Mouse (Mus musculus) neural tube, embryonic 10.5 days (tissue): ENCODE data around the gene Parp1.
"Not testable (repeated sequence)": the region's sequence is repeated elsewhere in the genome, so short reads cannot be mapped to it uniquely, and the experiment has no call there.

Experiments
- DNase-seq: peaks from one replicate; pipeline ENCODE4 v3.0.0-alpha.2; 2017; ENCODE audit warnings: low spot score; ENCODE audit errors: extremely low spot score

The Parp1 gene

GRCm38 (mm10) chr1:180626141-180626540 lies 57.4 kb downstream of the Parp1 start:
- DNase-seq, result no peak

GRCm38 (mm10) chr1:180637796-180638195 lies 69.1 kb downstream of the Parp1 start:
- not testable (repeated sequence) for DNase-seq

GRCm38 (mm10) chr1:180639416-180640401 lies 71.0 kb downstream of the Parp1 start:
- peak; percentile 20 for DNase-seq

- DNase-seq, result peak; percentile 81
Observed at GRCm38 (mm10) chr1:180640605-180641125, 71.9 kb downstream of the Parp1 start.

GRCm38 (mm10) chr1:180641137-180641517 lies 72.4 kb downstream of the Parp1 start, which contains the start of gene Lin9:
Gene Lin9, plus strand, starts transcription at chr1:180641150.
- peak; percentile 99 for DNase-seq

GRCm38 (mm10) chr1:180641518-180642227 lies 72.9 kb downstream of the Parp1 start:
- peak; percentile 75 for DNase-seq

GRCm38 (mm10) chr1:180642228-180642564 lies 73.5 kb downstream of the Parp1 start:
- no peak for DNase-seq
